ENCODE assay signal across 19 mouse cellular contexts in the genomic region with DNA sequence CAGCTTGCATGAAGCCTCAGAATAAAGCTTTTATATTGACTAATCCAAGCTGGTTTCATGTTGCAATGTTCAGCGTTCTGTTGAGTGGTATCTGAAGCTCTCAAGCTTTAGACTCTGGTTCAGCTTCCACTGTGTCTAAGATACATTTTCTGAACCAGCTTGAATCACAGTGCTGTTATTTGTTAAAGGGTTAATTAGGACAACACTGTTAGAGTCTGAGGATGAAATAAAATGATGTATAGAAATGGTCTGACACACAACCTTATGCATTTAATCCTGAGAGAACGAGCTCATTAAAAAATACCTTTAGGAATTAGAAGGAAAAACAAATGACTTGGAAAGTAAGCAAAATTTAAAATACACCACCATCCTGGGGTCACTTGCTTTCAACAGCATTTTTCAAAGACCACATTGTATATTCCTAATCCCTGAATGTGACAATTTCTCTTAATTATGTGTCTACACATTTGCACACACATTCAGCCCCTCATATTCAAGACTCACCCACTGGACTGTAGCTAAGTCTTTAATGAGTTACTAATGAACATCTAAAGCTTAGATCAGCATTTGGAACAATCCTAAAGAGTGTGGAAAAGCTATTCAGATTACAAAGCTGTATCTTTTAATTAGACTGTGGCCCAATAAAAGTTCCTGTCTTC.
DNase-seq lines count a peak whose midpoint lies in the region; ATAC-seq and TF ChIP-seq lines count a peak whose summit lies in the region.
"Had no signal": no experiment of that assay in that cellular context is flagged by ENCODE, and none has a peak within 500 bp of the region (broad histone marks: within the 10 kb centered on the region; RNA-seq: fewer than 3 reads in every experiment).

No protein-coding gene starts in this region.

- no peak for TF ChIP-seq POLR2A in brain, embryonic 14.5 days (IDR thresholded peaks at IDR 0.05; ENCODE audit: borderline replicate concordance, extremely low read depth, insufficient read depth, insufficient read length, poor library complexity, severe bottlenecking)

- no peak overlapping the region for H3K9ac ChIP-seq in limb, embryonic 13.5 days
- H3K9ac ChIP-seq in forebrain, embryonic 14.5 days (ENCODE audit: low read length), result no peak overlapping the region
- H3K9ac ChIP-seq: embryonic facial prominence, embryonic 15.5 days; heart, embryonic 15.5 days; hindbrain, embryonic 13.5 days had no signal

- TF ChIP-seq CTCF in brain, embryonic 14.5 days (IDR thresholded peaks at IDR 0.05; ENCODE audit: borderline replicate concordance, extremely low read depth, insufficient read depth, insufficient read length), result no peak

- no peak for DNase-seq in limb, embryonic 10.5 days (ENCODE audit: low spot score)
- peak; percentile 84 for DNase-seq in brain, embryonic 14.5 days (ENCODE audit: low read depth)
- peak; percentile 75 for DNase-seq in forebrain, embryonic 14.5 days (ENCODE audit: low spot score)
- DNase-seq in embryo, embryonic 11 days, result no peak
- DNase-seq in left cerebral cortex, postnatal 36 days (ENCODE audit: low spot score in 2 of 2), result no peak
- DNase-seq: adrenal gland, adult 2 months; adrenal gland, postnatal 25 days; cerebellum, adult 2 months; cerebellum, postnatal 10 days; gastrocnemius, postnatal 36 days; heart, adult 18-20 months; heart, postnatal 14 days had no signal

- H3K27ac ChIP-seq in limb, embryonic 13.5 days, result 0 out of 2 replicates have a peak overlapping the region, but pooled peaks have one; percentile 33
- H3K27ac ChIP-seq in limb, embryonic 10.5 days, result no peak overlapping the region
- H3K27ac ChIP-seq in forebrain, embryonic 14.5 days (ENCODE audit: low read depth, low read length), result no peak overlapping the region
- H3K27ac ChIP-seq: embryonic facial prominence, embryonic 15.5 days; heart, embryonic 10.5 days; heart, embryonic 15.5 days; hindbrain, embryonic 13.5 days; hindbrain, postnatal 0 days had no signal

- intact Hi-C loops in left cerebral cortex, postnatal 36 days (cut with DNase I), result loop anchor here (10.0 kb wide), 1 partner anchor 297 kb away; a partner anchor contains a TSS

- H3K4me3 ChIP-seq in limb, embryonic 13.5 days, result no peak overlapping the region
- no peak overlapping the region for H3K4me3 ChIP-seq in limb, embryonic 10.5 days
- H3K4me3 ChIP-seq in forebrain, embryonic 14.5 days (ENCODE audit: low read depth, low read length), result no peak overlapping the region
- H3K4me3 ChIP-seq: embryonic facial prominence, embryonic 15.5 days; heart, embryonic 10.5 days; heart, embryonic 15.5 days; hindbrain, embryonic 13.5 days had no signal

- 72% methylated on average over 2 of the region's 2 CpGs for WGBS in limb, embryonic 13.5 days
- 93% methylated on average over 2 of the region's 2 CpGs for WGBS in limb, embryonic 10.5 days
- under 1% methylated on average over 2 of the region's 2 CpGs for WGBS in forebrain, embryonic 14.5 days

- no peaks in the 10 kb centered on the region for H3K4me1 ChIP-seq in limb, embryonic 13.5 days
- no peaks in the 10 kb centered on the region for H3K4me1 ChIP-seq in limb, embryonic 10.5 days
- peaks cover 6% of the 10 kb centered on the region; the same call in 1 of the 2 replicates for H3K4me1 ChIP-seq in forebrain, embryonic 14.5 days (ENCODE audit: control insufficient read depth, insufficient read depth, low read length)
- H3K4me1 ChIP-seq: embryonic facial prominence, embryonic 15.5 days; heart, embryonic 10.5 days; heart, embryonic 15.5 days; hindbrain, embryonic 13.5 days had no signal

- no peak for ATAC-seq in limb, embryonic 13.5 days (ENCODE audit: low FRiP score, low read depth)
- ATAC-seq in forebrain, embryonic 14.5 days, result peak; percentile 92
- ATAC-seq: hindbrain, postnatal 0 days had no signal

- no peak overlapping the region for H3K4me2 ChIP-seq in limb, embryonic 13.5 days (replicated peaks)
- no peak overlapping the region for H3K4me2 ChIP-seq in forebrain, embryonic 14.5 days (ENCODE audit: low read length)
- H3K4me2 ChIP-seq: embryonic facial prominence, embryonic 15.5 days; heart, embryonic 15.5 days; hindbrain, embryonic 13.5 days had no signal

- no peaks in the 10 kb centered on the region for H3K9me3 ChIP-seq in limb, embryonic 13.5 days
- no peaks in the 10 kb centered on the region for H3K9me3 ChIP-seq in limb, embryonic 10.5 days (replicated peaks)
- H3K9me3 ChIP-seq in forebrain, embryonic 14.5 days (replicated peaks; ENCODE audit: control insufficient read depth, low read length), result no peaks in the 10 kb centered on the region
- H3K9me3 ChIP-seq: embryonic facial prominence, embryonic 15.5 days; heart, embryonic 10.5 days; heart, embryonic 15.5 days; hindbrain, embryonic 13.5 days had no signal

- H3K36me3 ChIP-seq in limb, embryonic 13.5 days, result no peaks in the 10 kb centered on the region
- H3K36me3 ChIP-seq in limb, embryonic 10.5 days, result no peaks in the 10 kb centered on the region
- H3K36me3 ChIP-seq in forebrain, embryonic 14.5 days (ENCODE audit: control insufficient read depth, insufficient read depth, low read length), result no peaks in the 10 kb centered on the region
- H3K36me3 ChIP-seq: embryonic facial prominence, embryonic 15.5 days; heart, embryonic 10.5 days; heart, embryonic 15.5 days; hindbrain, embryonic 13.5 days had no signal

- H3K27me3 ChIP-seq in limb, embryonic 13.5 days, result no peaks in the 10 kb centered on the region
- no peaks in the 10 kb centered on the region for H3K27me3 ChIP-seq in limb, embryonic 10.5 days (ENCODE audit: low read depth, poor library complexity, severe bottlenecking)
- H3K27me3 ChIP-seq in forebrain, embryonic 14.5 days (replicated peaks; ENCODE audit: control insufficient read depth, insufficient read depth, low read length), result no peaks in the 10 kb centered on the region; the same call in 1 of the 2 replicates
- H3K27me3 ChIP-seq: CH12.LX; embryonic facial prominence, embryonic 15.5 days; heart, embryonic 15.5 days; hindbrain, embryonic 13.5 days had no signal

Comparison
In these comparisons a context has a peak if more than half of its experiments do, and no peak if none do; other contexts are left out.
1. DNase-seq: peak in brain, embryonic 14.5 days (single experiment) and forebrain, embryonic 14.5 days (single experiment); none in limb, embryonic 10.5 days (single experiment), embryo, embryonic 11 days (single experiment) and left cerebral cortex, postnatal 36 days (0 of 2).